Mouse (Mus musculus) testis, adult 2 months (tissue): ENCODE measurements around the gene Wdr37.

Experiments
- CTCF ChIP-seq: fragments of 200-500 bp; IDR thresholded peaks from 2 replicates; pipeline ENCODE4 v1.5.1; 2012; ENCODE audit warnings: low read depth, mild to moderate bottlenecking, inconsistent platforms, low read length, moderate library complexity; ENCODE audit not compliant: control insufficient read depth, insufficient read depth, insufficient replicate concordance
- POLR2A ChIP-seq: fragments of 200-500 bp; IDR thresholded peaks from 2 replicates; pipeline ENCODE4 v1.6.1; 2012; ENCODE audit warnings: low read depth, mild to moderate bottlenecking, inconsistent platforms, low read length, moderate library complexity; ENCODE audit not compliant: control insufficient read depth

- TF ChIP-seq CTCF (no peak), POLR2A (no peak)
Measured at GRCm38 (mm10) chr13:8839937-8840336, 31.8 kb downstream of the Wdr37 start.
